Mouse (Mus musculus) macrophage (primary cell): ENCODE results near the gene Cib1. TPM values are rescaled to one million over a fixed set of nuclear protein-coding genes. Genes with fewer than 3 reads are reported as not detected.

ENCODE experiments used
- H3K27ac ChIP-seq: fragments of 350-480 bp; formaldehyde crosslinking; 2 replicates; pipeline ENCODE4 v1.9.0; 2021
- H3K36me3 ChIP-seq: fragments of 350-480 bp; formaldehyde crosslinking; 2 replicates; pipeline ENCODE4 v1.9.0; 2021; ENCODE audit errors: inconsistent target
- H3K4me3 ChIP-seq: fragments of 350-480 bp; formaldehyde crosslinking; 2 replicates; pipeline ENCODE4 v1.9.0; 2021; ENCODE audit errors: inconsistent target
- H3K79me2 ChIP-seq: fragments of 350-480 bp; formaldehyde crosslinking; 2 replicates; pipeline ENCODE4 v1.9.0; 2021; ENCODE audit errors: inconsistent target
- WGBS: methylation state at CpG from one replicate; pipeline ENCODE4 v1.1.7; 2026; ENCODE audit warnings: inconsistent platforms; ENCODE audit not compliant: missing documents; 5-methylcytosine and 5-hydroxymethylcytosine counted together
- polyA plus RNA-seq: library from polyadenylated mRNA; stranded (reverse); fragments of 250-400 nt; gene quantifications from 3 replicates; pipeline ENCODE4 v1.2.4, GENCODE M21; 2018; ENCODE audit warnings: inconsistent platforms

Cib1 gene
- polyA plus RNA-seq, 1 experiment from 2014 or later = 28.5 TPM

DNA sequence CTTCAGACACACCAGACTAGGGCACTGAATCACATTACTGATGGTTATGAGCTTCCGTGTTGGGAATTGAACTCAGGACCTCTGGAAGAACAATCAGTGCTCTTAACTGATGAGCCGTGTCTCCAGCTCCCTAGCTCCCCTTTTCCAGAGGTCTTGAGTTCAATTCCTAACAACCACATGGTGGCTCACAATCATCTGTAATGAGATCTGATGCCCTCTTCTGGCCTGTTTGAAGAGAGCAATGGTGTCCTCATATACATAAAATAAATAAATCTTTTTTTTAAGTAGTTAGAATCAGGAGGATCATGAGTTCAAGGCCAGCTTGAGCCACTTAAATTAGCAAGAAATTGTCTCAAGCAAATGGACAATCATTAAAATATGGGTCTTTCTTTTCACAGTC lies 23.4 kb upstream of the Cib1 start:
- WGBS = 67% methylated on average over 2 of the region's 2 CpGs
- H3K36me3 ChIP-seq = no peaks in the 10 kb centered on the region
- no peak overlapping the region for H3K4me3 ChIP-seq
- no peak overlapping the region for H3K27ac ChIP-seq
- H3K79me2 ChIP-seq = no peaks in the 10 kb centered on the region; the same call in 1 of the 2 replicates

DNA sequence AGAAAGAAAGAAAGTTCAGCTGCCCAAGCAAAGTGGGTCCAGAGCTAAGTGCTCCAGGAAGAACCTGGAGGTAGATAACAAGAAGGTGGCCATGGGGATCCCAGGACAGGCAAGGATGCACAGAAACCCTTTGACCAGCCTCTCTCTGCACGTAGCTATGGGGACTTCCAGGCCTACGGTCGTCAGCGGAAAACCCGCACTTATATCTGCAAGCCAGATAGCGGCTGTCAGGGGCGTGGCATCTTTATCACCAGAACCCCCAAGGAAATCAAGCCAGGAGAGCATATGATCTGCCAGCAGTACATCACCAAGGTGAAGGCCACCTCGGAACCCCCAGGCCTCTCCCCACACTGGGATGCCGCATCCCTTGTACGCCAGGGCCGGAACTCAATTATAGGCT lies 20.3 kb upstream of the Cib1 start:
- 96% methylated on average over 11 of the region's 11 CpGs for WGBS
- no peak overlapping the region for H3K27ac ChIP-seq
- no peaks in the 10 kb centered on the region for H3K36me3 ChIP-seq
- H3K4me3 ChIP-seq = no peak overlapping the region
- no peaks in the 10 kb centered on the region for H3K79me2 ChIP-seq

DNA sequence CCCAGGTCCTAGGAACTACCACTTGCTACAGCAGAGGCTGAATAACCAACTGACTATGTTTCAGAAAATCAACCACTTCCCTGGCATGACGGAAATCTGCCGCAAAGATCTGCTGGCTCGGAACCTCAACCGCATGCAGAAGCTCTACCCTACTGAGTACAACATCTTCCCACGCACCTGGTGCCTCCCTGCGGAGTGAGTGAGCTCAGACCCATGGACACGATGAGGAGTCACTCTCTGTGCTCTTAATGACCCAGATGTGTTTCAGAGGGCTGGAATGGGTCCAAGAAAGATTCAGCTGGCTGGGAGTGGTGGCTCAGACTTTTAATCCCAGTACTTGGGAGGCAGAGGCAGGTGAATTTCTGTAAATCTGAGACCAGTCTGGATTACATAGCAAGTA lies 19.8 kb upstream of the Cib1 start:
- Histone ChIP-seq H3K4me3 (no peak overlapping the region), H3K36me3 (no peaks in the 10 kb centered on the region), H3K27ac (no peak overlapping the region), H3K79me2 (no peaks in the 10 kb centered on the region)
- 89% methylated on average over 7 of the region's 7 CpGs for WGBS

DNA sequence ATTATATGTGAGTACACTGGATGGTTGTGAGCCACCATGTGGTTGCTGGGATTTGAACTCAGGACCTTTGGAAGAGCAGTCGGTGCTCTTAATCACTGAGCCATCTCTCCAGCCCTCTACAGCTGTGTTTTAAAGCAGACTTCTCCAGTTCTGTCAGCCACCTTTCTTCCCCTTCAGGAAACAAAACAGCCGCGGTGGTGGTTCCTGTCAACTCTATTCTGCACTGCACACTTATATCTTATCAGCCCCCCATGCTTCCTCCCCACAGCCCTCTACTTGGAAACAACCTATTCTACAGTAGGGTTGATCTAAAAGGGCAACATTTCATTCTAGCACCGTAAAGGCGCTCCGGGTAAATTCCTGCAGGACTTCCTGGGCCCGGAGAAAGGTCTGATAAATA lies 14.2 kb upstream of the Cib1 start:
- no peaks in the 10 kb centered on the region for H3K79me2 ChIP-seq
- no peak overlapping the region for H3K27ac ChIP-seq
- no peaks in the 10 kb centered on the region for H3K36me3 ChIP-seq
- WGBS = 31% methylated on average over 7 of the region's 7 CpGs
- peak overlapping the region; percentile 35 for H3K4me3 ChIP-seq

DNA sequence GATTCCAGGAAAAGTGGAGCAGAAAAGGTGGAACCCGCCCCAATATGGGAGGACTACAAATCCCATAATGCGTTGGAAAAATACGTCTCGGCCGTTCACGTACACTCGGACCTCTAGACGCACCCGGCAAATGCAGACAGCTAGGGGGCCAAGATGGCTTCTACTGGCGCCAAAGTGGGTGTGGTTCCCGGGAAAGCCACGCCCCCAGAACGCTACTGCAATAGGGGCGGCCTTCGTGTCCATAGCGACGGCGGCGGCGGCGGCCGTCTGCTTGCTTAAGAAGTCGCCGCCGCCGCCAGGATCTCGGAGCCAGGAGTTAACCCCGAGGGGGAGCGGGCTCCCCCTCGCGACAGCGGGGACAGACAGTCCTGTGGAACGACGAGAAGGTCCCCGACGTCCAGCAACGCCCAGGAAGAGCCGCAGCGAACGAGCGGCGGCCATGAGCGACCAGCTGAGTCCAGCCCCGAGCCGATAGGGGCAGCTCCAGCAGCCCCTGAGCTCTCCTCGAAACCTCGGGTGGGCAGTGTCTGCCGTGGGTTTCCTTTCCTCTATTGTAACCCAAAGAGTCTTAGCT lies 13.6 kb upstream of the Cib1 start, which contains the start of gene Ttll13:
TSS of gene Ttll13 (plus strand) at position 229 of the 574 bp plus-strand sequence.
- Histone ChIP-seq H3K4me3 (peak within 1 kb of the TSS; percentile 35), H3K36me3 (no peaks in the 10 kb centered on the region), H3K79me2 (no peaks in the 10 kb centered on the region), H3K27ac (peak within 1 kb of the TSS; percentile 35)
- WGBS = 0% methylated on average over 41 of the region's 48 CpGs

DNA sequence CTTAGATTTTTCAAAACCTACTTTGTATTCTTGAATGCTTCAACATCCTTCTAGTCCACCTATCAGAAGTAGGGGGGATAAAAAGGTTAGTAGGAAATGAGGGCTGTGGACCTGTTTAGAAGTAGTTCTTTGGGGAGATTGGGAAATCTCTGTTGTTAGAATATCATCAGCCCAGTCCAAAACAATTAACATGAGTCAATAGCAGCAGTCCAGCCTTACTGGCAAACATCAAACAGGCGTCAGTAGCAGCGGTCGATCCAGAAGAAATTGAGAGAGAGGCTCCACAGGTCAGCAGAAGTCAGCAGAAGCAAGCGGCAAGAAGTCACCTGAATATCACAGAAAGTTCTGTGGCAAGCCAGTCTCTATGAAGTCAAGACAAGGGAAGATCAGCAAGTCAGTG lies 12.2 kb upstream of the Cib1 start:
- Histone ChIP-seq H3K36me3 (0 out of 2 replicates have a peak, but pooled peaks cover 4% of the 10 kb centered on the region), H3K79me2 (no peaks in the 10 kb centered on the region), H3K27ac (no peak overlapping the region), H3K4me3 (no peak overlapping the region)
- 98% methylated on average over 4 of the region's 4 CpGs for WGBS

DNA sequence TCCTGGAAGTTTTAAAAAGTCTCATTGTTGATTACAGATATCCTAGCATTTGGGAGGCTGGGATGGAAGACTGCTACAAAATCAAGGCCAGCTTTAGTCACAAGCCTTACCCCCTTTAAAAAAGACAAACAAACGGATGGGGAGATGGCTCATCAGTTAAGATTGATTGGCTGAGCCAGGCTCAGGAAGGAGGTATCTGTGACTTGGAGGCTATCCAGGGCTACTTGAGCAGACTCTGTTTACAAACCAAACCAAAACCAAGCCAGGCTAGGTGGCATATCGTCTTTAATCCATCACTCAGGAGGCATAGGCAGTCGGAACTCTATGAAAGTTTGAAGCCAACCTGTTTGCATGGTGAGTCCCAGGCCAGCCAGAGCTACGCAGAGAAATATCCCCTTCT lies 9.0 kb upstream of the Cib1 start:
- WGBS = 92% methylated on average over 4 of the region's 4 CpGs

DNA sequence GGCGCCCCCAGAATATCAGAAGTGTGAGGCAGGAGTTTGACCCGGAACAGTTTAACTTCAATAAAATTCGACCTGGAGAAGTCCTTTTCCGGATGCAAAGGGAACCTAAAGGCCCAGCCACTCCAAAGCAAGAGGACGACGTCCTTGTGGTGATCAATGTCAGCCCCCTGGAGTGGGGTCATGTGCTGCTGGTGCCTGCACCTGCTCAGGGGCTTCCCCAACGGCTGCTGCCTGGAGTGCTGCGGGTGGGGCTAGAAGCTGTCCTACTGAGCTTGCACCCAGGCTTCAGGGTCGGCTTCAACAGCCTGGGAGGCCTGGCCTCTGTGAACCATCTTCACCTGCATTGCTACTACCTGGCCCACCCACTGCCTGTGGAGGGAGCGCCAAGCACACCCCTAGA lies 5.9 kb upstream of the Cib1 start:
- Histone ChIP-seq H3K79me2 (peaks cover 33% of the 10 kb centered on the region), H3K4me3 (no peak overlapping the region), H3K27ac (no peak overlapping the region), H3K36me3 (peaks cover 19% of the 10 kb centered on the region; the same call in 1 of the 2 replicates)
- WGBS = 96% methylated on average over 10 of the region's 10 CpGs

More for the DNA sequence above, 9.0 kb upstream of the Cib1 start:
- H3K4me3 ChIP-seq = no peak overlapping the region
- H3K79me2 ChIP-seq = peaks cover 5% of the 10 kb centered on the region; the same call in 1 of the 2 replicates
- no peak overlapping the region for H3K27ac ChIP-seq
- H3K36me3 ChIP-seq = peaks cover 19% of the 10 kb centered on the region; the same call in 1 of the 2 replicates

DNA sequence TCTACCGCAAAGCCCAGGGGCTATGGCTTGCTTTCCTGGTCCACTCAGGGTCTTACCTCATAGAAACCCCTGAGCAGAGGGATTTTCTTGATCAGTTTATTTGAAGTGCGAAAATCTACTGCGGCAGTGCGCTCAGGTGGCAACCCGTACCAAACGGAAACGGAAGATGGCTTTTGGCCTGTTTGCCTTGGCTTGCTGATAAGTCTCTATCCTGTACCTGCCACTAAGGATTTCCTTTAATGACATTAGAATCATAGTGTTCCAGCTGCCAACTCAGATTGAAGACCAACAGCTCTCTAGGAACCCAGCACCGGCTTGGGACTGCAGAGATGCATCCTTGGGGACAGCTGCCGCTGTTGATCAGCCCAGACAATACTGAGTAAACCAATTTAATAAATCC lies 1.2 kb upstream of the Cib1 start:
- WGBS = 55% methylated on average over 9 of the region's 9 CpGs
- Histone ChIP-seq H3K27ac (no peak overlapping the region), H3K4me3 (peak overlapping the region; percentile 90; the same call in 1 of the 2 replicates), H3K36me3 (peaks cover 8% of the 10 kb centered on the region; the same call in 1 of the 2 replicates), H3K79me2 (peaks cover 50% of the 10 kb centered on the region)

DNA sequence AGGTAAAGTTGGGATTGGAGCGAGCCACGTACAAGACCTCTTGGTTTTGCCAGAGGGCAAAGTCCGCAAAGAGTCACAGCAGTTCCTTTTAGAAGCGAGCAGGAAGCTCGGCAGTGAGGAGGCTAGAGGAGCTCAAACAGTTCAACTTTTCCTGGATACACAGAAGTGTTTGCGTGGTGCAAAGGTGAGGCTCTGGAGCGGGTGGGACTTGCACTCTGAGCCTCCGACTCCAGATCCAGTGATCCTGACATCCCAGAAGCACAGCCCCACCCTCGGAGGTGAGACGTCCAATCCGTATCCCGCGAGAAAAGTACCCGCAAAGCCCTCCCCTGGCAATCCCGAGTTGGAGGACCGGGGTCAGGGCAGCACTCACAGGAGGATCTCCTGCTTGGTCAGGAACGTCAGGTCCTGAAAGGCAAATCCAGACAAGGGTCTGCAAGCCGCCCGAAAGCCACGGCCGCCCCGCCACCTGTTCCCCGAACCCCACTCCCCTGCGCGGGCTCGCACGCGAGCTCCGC lies 583 bp downstream of the Cib1 start:
- H3K4me3 ChIP-seq = peak overlapping the region; percentile 77
- peaks cover 18% of the 10 kb centered on the region; the same call in 1 of the 2 replicates for H3K36me3 ChIP-seq
- under 1% methylated on average over 29 of the region's 29 CpGs for WGBS
- peak overlapping the region; percentile 29 for H3K27ac ChIP-seq
- peaks cover 48% of the 10 kb centered on the region for H3K79me2 ChIP-seq

DNA sequence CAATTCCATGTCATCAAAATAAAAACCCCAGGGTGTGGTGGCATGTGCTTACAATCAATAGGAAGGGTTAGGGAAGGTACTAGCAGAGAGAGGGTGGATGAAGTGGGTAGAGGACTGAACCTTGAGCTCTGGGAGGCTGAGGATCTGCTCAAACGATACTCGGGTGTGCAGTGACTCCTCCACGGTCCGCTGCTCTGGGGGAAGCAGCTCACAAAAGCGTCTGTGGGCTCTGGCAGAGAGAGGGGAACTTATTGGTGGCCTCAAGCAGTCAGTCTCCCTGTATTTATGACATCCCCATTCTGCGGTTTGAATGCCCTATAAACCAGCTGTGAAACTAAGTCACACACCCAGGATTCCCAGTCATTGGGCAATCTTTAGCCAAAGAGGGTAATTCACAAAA lies 2.4 kb downstream of the Cib1 start:
- H3K27ac ChIP-seq = no peak overlapping the region
- 13% methylated on average over 4 of the region's 6 CpGs for WGBS

DNA sequence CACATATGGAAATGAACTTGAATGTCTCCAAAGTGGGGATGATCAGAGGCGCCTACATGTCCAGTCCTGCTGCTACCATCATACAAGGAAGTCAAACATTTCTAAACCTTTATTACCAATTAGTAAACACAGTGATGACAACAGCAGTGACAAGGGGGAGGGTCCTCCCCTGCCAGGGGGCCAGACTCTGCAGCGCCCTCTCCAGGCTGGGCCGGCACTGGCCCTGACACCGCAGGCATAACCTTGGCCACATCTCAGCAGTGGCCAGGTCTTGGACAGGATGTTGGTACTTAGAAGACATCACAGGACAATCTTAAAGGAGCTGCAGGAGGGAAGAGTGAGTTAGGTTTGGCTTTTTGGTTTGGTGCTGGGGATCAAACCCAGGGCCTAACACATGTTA lies 5.5 kb downstream of the Cib1 start:
- Histone ChIP-seq H3K27ac (no peak overlapping the region), H3K4me3 (no peak overlapping the region), H3K79me2 (peaks cover 9% of the 10 kb centered on the region; the same call in 1 of the 2 replicates), H3K36me3 (peaks cover 47% of the 10 kb centered on the region; the same call in 1 of the 2 replicates)
- WGBS = 98% methylated on average over 4 of the region's 4 CpGs

More for the DNA sequence above, 2.4 kb downstream of the Cib1 start:
- H3K36me3 ChIP-seq = peaks cover 31% of the 10 kb centered on the region; the same call in 1 of the 2 replicates
- H3K4me3 ChIP-seq = no peak overlapping the region
- H3K79me2 ChIP-seq = peaks cover 32% of the 10 kb centered on the region

DNA sequence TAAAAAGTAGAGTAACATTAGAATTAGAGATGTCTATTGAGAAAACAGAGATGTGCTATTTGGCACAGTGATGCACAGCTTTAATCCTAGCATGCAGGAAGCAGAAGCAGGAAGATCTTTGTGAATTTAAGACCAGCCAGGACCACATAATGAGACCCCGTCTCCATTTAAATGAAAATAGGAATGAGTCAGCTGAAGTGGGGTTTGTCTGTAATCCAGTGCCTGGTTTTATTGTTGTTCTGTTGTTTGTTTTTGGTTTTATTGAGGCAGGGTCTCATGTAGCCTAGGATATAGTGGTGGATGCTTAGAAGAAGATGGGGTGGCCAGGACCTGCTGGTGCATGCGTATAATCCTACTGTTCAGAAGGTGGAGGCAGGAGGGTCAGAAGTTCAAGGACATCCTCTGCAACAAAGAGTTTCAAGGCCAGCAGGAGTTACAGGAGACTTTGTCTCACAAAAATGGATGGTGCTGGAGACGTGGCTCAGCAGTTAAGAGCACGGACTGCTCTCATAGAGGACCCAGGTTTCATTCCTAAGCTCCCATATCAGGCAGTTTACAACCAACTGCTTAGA lies 11.3 kb downstream of the Cib1 start:
- H3K79me2 ChIP-seq = no peaks in the 10 kb centered on the region
- no peak overlapping the region for H3K4me3 ChIP-seq
- WGBS = 93% methylated on average over 4 of the region's 4 CpGs
- H3K36me3 ChIP-seq = peaks cover 67% of the 10 kb centered on the region
- no peak overlapping the region for H3K27ac ChIP-seq

DNA sequence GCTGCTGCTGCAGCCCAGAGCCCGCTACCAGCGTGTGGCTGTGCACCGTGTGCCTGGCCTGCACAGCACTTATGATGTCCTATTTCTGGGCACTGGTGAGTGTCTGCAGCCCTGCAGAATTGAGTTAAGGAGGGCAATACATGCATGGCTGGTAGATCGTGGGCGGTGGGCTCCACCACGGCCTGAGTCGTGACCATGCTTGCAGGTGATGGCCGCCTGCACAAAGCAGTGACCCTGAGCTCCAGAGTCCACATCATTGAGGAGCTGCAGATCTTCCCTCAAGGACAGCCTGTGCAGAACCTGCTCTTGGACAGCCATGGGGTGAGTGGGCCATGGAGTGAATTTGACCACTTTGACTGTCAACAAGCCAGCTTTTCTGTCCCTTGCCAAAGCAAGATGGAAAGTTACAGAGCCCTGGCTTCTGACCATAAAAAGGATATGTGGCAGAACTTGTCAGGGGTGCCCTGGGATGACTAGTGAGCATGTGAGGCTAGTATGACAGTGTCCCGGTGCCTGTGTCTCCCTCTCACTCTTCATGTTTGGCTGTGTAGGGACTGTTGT lies 12.3 kb downstream of the Cib1 start:
- Histone ChIP-seq H3K36me3 (peaks cover 67% of the 10 kb centered on the region), H3K79me2 (no peaks in the 10 kb centered on the region), H3K4me3 (no peak overlapping the region), H3K27ac (no peak overlapping the region)
- 96% methylated on average over 9 of the region's 9 CpGs for WGBS

DNA sequence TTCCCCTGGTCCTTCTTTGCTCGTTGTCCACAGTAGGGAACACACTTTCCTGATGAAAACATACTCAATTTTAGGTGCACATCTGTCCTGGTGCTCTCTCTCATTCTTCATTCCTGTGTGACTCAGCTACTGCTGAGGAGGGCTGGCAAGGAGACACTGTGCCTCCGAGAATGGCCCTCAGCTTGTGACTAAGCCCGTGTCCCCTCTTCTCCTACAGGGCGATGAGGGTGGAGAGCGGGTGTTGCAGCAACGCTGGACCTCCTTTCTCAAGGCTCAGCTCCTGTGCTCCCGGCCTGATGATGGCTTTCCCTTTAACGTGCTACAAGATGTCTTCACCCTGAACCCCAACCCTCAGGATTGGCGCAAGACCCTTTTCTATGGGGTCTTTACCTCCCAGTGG lies 13.9 kb downstream of the Cib1 start:
- no peaks in the 10 kb centered on the region for H3K79me2 ChIP-seq
- 94% methylated on average over 9 of the region's 9 CpGs for WGBS
- H3K27ac ChIP-seq = no peak overlapping the region
- H3K36me3 ChIP-seq = peaks cover 55% of the 10 kb centered on the region
- no peak overlapping the region for H3K4me3 ChIP-seq
